Mouse (Mus musculus) heart, postnatal 0 days (tissue): ENCODE data around the gene Slc28a1.

Source experiments
- CTCF ChIP-seq: IDR thresholded peaks from 2 replicates; pipeline ENCODE4 v1.5.1; 2016; ENCODE audit warnings: antibody characterized with exemption, control low read depth, low read depth
- EP300 ChIP-seq: IDR thresholded peaks from 2 replicates; pipeline ENCODE4 v1.6.1; 2016; ENCODE audit warnings: antibody characterized with exemption, low read depth

GRCm38 (mm10) chr7:81077009-81077408 lies 37.6 kb upstream of the Slc28a1 start:
- TF ChIP-seq CTCF (no peak), EP300 (peak; percentile 43; the same call in 1 of the 2 replicates)
